Mouse (Mus musculus) heart, postnatal 10 days (tissue): ENCODE measurements around the gene Gsg1l. TPM values are rescaled to one million over a fixed set of nuclear protein-coding genes. Genes with fewer than 3 reads are reported as not detected.

ENCODE experiments used
- DNase-seq, 2 experiments: peaks; one replicate each; pipeline ENCODE4 v3.0.0; 2021
- intact Hi-C: fragments of 180-260 bp; cut with DNase I; formaldehyde crosslinking; loops from one replicate; pipeline ENCODE4 v1.15.1; 2025
- total RNA-seq, 2 experiments: library from RNA; stranded (reverse); gene quantifications; 2 replicates each; pipeline ENCODE4 v1.2.3; 2021

Gene Gsg1l
- 10 to 100 TPM; 12.1 to 13.3 TPM for total RNA-seq

DNA sequence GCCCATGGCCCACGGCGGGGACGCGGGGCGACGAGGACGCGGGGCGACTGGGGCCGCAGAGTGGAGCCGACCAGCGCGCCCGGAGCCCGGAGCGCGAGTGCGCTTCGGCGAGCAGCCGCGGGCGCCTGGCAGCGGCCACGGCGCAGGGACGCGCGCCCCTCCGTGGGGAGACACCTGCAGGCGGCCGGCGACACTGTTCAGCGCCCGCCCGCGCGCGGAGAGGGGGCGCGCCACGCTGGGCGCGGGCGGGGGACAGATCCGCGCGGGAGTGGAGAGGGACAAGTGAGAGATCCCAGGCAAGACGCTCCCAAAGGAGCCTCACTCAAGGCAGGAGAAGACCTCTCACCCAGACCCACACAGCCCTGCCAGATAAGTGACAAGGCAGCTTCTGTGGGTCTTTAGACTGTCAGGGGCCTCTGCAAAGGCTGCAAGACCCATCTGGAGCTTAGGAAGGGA lies at the start of gene Gsg1l:
Gsg1l (minus strand) TSS at position 126 of the 456 bp plus-strand sequence.
- intact Hi-C loops: loop anchor here (2.0 to 5.0 kb wide), 5 partner anchors 55 to 336 kb away; no protein-coding TSS in a partner anchor

DNA sequence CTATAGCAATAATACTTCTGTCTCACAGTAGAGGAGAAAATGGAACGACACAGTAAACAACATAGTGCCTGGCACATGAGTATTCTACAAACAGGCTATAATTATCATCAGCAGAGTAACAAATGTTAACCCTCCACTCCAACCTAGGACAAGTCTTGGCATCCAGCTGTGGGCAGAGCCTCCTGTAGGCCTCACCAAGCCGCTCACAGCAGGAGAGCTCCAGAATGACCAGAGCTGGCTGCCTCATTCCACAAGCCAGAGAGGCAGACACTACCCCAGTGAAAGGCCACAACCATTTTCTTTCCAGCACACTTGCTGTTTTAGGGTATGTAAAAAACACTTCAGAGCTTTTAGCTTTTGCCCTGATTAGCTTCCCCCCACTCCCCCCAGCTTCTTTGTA lies 45.5 kb upstream of the Gsg1l start:
- peak; percentile 27 to 41 for DNase-seq
- intact Hi-C loops: no loop called here

More for the DNA sequence above, at the start of gene Gsg1l:
- peak in 1 of 2 experiments; percentile 48 for DNase-seq

GRCm38 (mm10) chr7:126126502-126126901 lies 44.3 kb upstream of the Gsg1l start:
- intact Hi-C loops: no loop called here
- DNase-seq: no peak

DNA sequence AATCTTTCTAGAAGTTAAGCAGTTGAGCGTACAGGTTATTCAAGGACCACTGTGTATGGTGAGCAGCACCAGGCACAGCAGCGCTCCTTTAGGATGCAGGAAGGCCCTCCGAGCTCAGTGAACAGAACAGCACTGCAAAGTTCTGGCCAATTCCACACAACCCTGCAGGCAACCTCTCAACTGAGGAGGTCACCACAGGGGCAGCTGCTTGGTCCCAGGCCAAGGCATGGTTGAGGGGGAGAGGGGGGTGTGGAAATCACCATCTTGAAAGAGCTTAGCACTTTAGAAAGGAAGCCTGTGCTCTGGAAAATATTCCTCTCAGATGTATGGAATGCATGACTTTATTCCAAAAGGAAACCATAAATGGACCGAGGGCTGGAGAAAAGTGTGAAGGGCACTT lies 39.3 kb upstream of the Gsg1l start:
- intact Hi-C loops: no loop called here
- DNase-seq: no peak

DNA sequence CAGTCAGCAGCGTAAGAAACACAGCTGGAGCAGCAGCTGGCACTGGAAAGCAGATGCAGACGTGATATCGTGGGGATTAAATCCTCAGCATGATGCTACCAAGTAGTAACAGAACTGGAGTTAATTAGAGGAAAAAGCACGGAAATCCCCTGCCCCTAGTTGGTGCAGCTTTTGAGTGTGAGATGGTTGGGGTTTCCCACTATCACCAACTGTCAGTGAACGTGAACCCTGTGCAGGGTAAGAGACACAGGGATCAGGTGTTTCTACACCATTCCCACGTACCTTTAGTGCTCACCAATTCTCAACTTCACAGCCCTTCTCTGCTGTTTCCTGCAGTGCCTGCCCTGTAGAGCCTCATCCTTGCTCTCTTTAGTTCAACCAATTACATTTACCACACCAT lies 37.6 kb upstream of the Gsg1l start:
- intact Hi-C loops: no loop called here

DNA sequence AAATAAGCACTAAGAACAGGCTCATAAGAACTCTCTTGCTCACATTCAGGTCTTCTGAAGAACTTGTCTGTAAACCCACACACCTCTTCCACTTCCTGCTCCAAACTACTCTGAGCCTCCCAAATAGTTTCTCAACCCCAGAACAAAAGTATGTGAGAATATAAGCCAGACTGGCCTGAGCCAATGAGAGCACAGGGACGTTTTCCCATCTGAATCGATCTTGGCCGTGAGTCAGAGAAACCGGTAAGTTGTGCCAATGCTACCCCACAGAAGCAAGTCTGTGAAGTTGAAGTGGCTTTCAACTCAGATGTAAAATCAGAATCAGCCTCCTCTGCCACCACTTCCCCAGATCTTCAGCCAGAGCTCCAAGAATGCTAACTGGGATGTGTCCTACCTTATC lies 31.1 kb upstream of the Gsg1l start:
- intact Hi-C loops: no loop called here
- DNase-seq: no peak

More for the DNA sequence above, 37.6 kb upstream of the Gsg1l start:
- DNase-seq: no peak

DNA sequence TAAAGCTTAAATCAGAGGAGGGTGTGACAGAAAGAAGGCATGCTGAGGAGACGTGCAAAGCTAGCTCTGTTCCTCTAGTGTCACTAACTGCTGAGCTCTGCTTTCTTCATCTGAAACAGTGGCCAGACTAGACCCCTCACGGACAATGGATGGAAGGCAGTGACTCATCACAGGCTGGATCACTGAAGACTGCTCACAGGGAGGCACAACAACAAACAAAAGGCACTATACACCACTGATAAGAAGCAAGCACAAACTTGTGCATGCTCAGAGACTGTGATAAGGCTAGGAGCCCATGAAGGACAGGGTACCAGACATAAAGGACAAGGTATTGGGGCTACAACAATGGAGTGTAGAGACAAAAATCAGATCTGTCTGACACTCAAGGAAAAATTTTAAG lies 29.0 kb upstream of the Gsg1l start:
- intact Hi-C loops: no loop called here
- no peak for DNase-seq

- intact Hi-C loops: no loop called here
- no peak for DNase-seq
Measured at GRCm38 (mm10) chr7:126109898-126110297, 27.7 kb upstream of the Gsg1l start.

DNA sequence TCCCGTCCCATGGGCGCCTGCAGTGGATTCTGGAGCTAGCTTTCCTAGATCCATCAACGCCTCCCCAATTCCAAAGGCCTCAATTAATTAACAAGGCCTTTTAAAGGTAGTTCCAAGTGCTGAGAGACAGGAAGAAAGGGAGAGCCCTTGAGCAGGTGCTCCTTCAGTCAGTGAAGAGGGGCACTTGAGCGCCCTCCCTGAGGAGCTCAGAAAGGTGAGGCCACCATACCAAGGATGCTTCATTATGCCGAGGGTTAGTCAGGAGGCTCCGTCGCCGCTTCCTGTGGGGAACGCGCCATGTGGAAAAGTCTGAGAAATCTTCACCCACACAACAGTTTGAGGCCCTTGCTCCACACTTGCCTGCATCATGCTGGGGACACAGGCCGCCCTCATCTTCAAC lies 18.2 kb upstream of the Gsg1l start:
- intact Hi-C loops: no loop called here
- no peak for DNase-seq

DNA sequence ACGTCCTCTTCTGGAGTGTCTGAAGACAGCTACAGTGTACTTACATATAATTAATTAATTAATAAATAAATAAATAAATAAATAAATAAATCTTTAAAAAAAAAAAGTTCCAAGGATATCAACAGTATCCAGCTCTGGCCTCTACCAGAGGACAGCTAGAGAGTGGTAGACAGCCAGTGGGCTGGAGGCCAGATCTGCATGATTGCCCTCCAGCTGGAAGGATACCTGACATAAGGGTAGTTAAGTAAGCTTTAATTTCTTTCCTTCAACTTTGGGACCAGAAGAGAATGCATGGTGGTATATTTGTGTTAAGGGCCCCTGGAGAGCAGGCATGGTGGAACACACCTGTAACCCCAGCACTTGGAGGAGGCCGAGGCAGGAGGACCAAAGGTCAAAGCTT lies 17.6 kb upstream of the Gsg1l start:
- DNase-seq: no peak
- intact Hi-C loops: loop anchor here (10.0 kb wide), 1 partner anchor 545 kb away; the partner anchor contains the start of gene Il4ra

- DNase-seq: no peak
- intact Hi-C loops: loop anchor here (10.0 kb wide), 1 partner anchor 544 kb away; the partner anchor contains the start of gene Il4ra
Measured at GRCm38 (mm10) chr7:126099163-126099775, 17.1 kb upstream of the Gsg1l start.

GRCm38 (mm10) chr7:126097219-126097915 lies 15.2 kb upstream of the Gsg1l start:
- DNase-seq: no peak
- intact Hi-C loops: loop anchor here (10.0 kb wide), 1 partner anchor 543 kb away; the partner anchor contains the start of gene Il4ra

DNA sequence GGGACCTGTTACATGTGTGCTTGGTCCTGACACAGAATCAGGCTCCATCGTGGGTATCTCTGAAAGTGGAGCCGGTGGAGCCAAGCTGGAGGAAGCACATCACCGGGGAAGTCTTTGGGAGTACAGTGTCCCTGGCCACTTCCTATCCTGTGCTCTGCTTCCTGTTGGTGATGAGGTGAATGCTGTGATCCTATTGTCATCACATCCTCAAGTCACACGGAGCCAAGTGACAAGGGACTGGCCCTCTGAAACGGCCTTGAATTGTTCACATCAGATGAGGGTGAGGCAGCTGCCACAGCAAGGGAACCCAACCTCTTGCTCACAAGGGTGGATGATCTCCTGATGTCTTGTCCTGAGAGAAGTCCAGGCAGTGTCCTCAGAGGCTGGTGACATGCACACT lies 14.4 kb upstream of the Gsg1l start:
- DNase-seq: no peak
- intact Hi-C loops: loop anchor here (10.0 kb wide), 1 partner anchor 542 kb away; the partner anchor contains the start of gene Il4ra

DNA sequence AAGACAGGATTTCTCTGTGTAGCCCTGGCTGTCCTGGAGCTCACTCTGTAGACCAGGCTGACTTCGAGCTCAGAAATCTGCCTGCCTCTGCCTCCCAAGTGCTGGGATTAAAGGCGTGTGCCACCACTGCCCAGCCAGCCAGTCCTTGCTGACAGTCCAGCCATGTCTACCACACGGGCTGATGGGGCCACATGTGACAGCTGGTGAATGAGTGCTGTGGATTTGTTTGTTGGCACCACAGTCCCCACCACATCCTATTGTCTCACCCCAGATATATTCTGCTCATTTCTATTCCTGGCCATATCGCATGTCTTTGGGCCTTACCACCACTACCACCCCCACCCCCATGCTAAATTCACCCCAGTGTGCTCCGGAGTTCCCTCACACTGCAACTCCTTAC lies 12.5 kb upstream of the Gsg1l start:
- no peak for DNase-seq
- intact Hi-C loops: loop anchor here (10.0 kb wide), 1 partner anchor 540 kb away; the partner anchor contains the start of gene Il4ra

DNA sequence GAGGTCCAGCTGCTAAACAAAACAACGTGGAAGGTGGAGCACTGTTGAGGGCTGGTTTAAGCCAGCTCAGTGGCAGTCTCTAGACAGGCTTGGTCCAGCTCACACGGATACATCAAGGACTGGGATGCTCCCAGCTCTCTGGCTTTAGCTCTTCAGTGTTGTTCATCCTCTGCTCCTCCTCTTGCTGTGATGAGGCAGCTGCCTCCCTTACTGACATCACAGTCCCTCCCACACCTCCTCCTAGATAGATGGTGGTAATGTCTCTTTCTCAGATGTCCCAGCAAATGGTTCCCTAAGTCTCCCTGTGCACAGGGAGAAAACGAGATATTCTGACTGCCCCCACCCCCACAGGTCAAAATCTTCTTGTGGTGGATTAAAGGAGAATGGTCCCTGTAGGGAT lies 11.0 kb upstream of the Gsg1l start:
- intact Hi-C loops: loop anchor here (10.0 kb wide), 1 partner anchor 538 kb away; the partner anchor contains the start of gene Il4ra
- no peak for DNase-seq

DNA sequence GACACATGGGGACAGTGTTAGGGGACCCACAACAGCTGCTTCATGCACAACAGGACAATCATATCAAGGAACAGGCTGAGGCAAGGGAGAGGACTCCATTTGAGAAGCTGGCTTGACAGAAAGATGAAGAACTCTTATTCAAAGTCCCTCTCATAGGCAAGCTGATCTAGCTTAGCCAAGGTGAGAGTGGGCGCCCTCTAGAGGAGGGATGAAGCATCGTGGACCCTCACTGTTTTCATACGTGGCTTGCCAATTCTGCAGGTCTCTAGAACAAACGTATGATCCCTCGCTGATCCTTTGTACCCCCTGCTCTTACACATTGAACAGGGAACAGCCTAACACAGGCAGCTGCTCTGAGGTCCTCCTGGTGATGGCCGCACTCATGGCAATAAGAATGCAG lies 7.6 kb upstream of the Gsg1l start:
- peak; percentile 68 to 79 for DNase-seq

GRCm38 (mm10) chr7:126088155-126088554 lies 5.9 kb upstream of the Gsg1l start:
- DNase-seq: no peak
- intact Hi-C loops: loop anchor here (5.0 kb wide), 1 partner anchor 411 kb away; no protein-coding TSS in a partner anchor

More for the DNA sequence above, 7.6 kb upstream of the Gsg1l start:
- intact Hi-C loops: loop anchor here (5.0 to 10.0 kb wide), 2 partner anchors 412 to 535 kb away; partner anchors contain the start of gene Il4ra

DNA sequence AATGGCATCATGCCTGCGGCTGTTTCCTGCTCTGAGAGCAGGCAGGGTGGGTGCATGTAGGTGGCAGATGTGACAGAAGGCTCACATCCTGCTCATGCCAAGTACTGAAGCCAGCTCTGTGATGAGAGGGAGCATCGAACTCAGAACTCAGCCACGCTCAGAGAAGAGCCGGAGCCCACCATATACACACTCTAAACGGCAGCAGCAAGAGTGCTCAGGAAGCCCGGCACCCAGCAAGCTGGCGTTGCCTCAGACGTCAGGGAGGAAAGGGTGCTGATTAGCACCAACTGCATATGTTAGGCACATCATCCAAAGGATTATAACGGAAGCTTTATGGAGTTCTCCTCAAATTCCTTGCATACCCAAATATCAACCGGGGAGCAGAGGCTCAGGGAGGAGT lies 5.4 kb upstream of the Gsg1l start:
- intact Hi-C loops: loop anchor here (5.0 kb wide), 1 partner anchor 410 kb away; no protein-coding TSS in a partner anchor
- no peak for DNase-seq

GRCm38 (mm10) chr7:126086321-126086741 lies 4.1 kb upstream of the Gsg1l start:
- intact Hi-C loops: loop anchor here (5.0 kb wide), 1 partner anchor 409 kb away; no protein-coding TSS in a partner anchor
- DNase-seq: no peak

- intact Hi-C loops: loop anchor here (5.0 kb wide), 1 partner anchor 408 kb away; no protein-coding TSS in a partner anchor
Measured at GRCm38 (mm10) chr7:126085154-126085553, 2.9 kb upstream of the Gsg1l start.

DNA sequence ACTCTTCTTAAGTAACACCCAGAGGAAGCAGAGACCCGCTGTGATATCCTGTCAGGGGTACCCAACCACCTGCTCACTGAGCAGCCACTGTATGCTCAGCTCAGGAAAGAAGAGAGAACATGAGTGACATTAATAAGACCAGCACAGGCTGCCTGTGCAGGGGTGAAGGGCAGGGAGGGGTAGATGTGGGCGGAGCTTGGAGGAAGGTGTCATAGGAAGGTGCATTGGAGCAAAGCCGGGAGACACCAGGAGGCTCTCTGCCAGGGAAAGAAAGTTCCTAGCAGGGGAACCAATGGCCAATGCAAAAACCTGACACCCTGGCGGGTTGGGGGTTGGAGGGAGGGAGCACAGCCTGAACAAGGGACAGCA lies 1.8 kb upstream of the Gsg1l start:
- intact Hi-C loops: loop anchor here (2.0 to 5.0 kb wide), 5 partner anchors 57 to 337 kb away; no protein-coding TSS in a partner anchor
- DNase-seq: no peak

More at GRCm38 (mm10) chr7:126085154-126085553, 2.9 kb upstream of the Gsg1l start:
- no peak for DNase-seq
